Mouse (Mus musculus): ENCODE results near the gene Samd4. TPM values are rescaled to one million over a fixed set of nuclear protein-coding genes. Genes with fewer than 3 reads are reported as not detected.

Samd4 gene
- polyA plus RNA-seq, 1 experiment, result 3.9 TPM

GRCm38 (mm10) chr14:47144326-47144725 is 261.7 kb downstream of the Samd4 start:
- H3K4me3 ChIP-seq (ENCODE audit: insufficient read depth, low read depth, low read length), result no peak overlapping the region
- no peak overlapping the region for H3K27ac ChIP-seq (ENCODE audit: insufficient read depth, low read depth, low read length)
- no peaks in the 10 kb centered on the region for H3K4me1 ChIP-seq (ENCODE audit: control insufficient read depth, insufficient read depth, low read length)
- no peak for TF ChIP-seq POLR2A (IDR thresholded peaks at IDR 0.05; ENCODE audit: low read depth, low read length)
- WGBS, result 96% methylated on average over 5 of the region's 5 CpGs
- DNase-seq, result no peak
- no peaks in the 10 kb centered on the region for H3K27me3 ChIP-seq (replicated peaks; ENCODE audit: control insufficient read depth, insufficient read depth, low read length)
- no peaks in the 10 kb centered on the region for H3K36me3 ChIP-seq (ENCODE audit: control insufficient read depth, insufficient read depth, low read length)

DNA sequence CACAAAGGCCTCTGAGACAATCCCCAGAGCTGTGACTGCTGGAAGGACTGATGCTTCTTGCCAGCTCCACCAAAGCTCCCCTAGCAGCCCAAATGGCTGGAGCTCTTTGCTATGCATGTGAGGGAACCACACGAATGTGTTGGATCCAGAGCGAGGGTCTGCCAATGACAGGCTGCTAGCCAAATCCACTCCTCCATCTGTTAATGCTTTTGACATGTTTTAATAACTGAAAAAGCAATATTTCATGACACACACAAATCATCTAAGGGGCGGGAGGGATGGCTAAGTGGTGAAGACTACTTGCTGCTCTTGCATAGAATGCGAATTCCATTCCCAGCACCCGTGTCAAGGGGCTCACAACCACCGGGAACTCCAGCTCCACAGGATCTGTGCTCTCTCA is 268.7 kb downstream of the Samd4 start:
- 91% methylated on average over 6 of the region's 6 CpGs for WGBS
- no peak for DNase-seq
- Histone ChIP-seq H3K27me3 (replicated peaks; ENCODE audit: control insufficient read depth, insufficient read depth, low read length) (no peaks in the 10 kb centered on the region), H3K27ac (ENCODE audit: insufficient read depth, low read depth, low read length) (no peak overlapping the region), H3K4me3 (ENCODE audit: insufficient read depth, low read depth, low read length) (no peak overlapping the region), H3K36me3 (ENCODE audit: control insufficient read depth, insufficient read depth, low read length) (no peaks in the 10 kb centered on the region), H3K4me1 (ENCODE audit: control insufficient read depth, insufficient read depth, low read length) (no peaks in the 10 kb centered on the region)
- TF ChIP-seq POLR2A (IDR thresholded peaks at IDR 0.05; ENCODE audit: low read depth, low read length) (no peak), CTCF (conservative IDR thresholded peaks at IDR 0.05; ENCODE audit: insufficient read depth, insufficient read length, low read depth, low read length) (no peak)

GRCm38 (mm10) chr14:47154303-47154702 is 271.6 kb downstream of the Samd4 start:
- TF ChIP-seq POLR2A (IDR thresholded peaks at IDR 0.05; ENCODE audit: low read depth, low read length), result no peak
- no peak for TF ChIP-seq CTCF (conservative IDR thresholded peaks at IDR 0.05; ENCODE audit: insufficient read depth, insufficient read length, low read depth, low read length)
- H3K4me1 ChIP-seq (ENCODE audit: control insufficient read depth, insufficient read depth, low read length), result no peaks in the 10 kb centered on the region
- WGBS, result 94% methylated on average over 3 of the region's 3 CpGs

More at GRCm38 (mm10) chr14:47154303-47154702, 271.6 kb downstream of the Samd4 start:
- Histone ChIP-seq H3K27ac (ENCODE audit: insufficient read depth, low read depth, low read length) (no peak overlapping the region), H3K4me3 (ENCODE audit: insufficient read depth, low read depth, low read length) (no peak overlapping the region), H3K27me3 (replicated peaks; ENCODE audit: control insufficient read depth, insufficient read depth, low read length) (no peaks in the 10 kb centered on the region), H3K36me3 (ENCODE audit: control insufficient read depth, insufficient read depth, low read length) (no peaks in the 10 kb centered on the region)
- no peak for DNase-seq

Other genes with a start within 250 kb of the Samd4 start
- gene Cdkn3, start 122.3 kb upstream of the Samd4 start, polyA plus RNA-seq (2012; rRNA removed), result 0.31 and 0.57 TPM in 2 replicates
- gene Cnih1, start 94.4 kb upstream of the Samd4 start, polyA plus RNA-seq (2012; rRNA removed), result 66.1 and 71.4 TPM in 2 replicates
- 14.4 and 20.7 TPM in 2 replicates for gene Gmfb, start 60.6 kb upstream of the Samd4 start, polyA plus RNA-seq (2012; rRNA removed)
- gene Cgrrf1, start 50.7 kb upstream of the Samd4 start, polyA plus RNA-seq (2012; rRNA removed), result 33.0 and 35.9 TPM in 2 replicates

Measured in kidney, adult 2 months (tissue).